ENCODE assay signal across 14 mouse cellular contexts in the genomic region with DNA sequence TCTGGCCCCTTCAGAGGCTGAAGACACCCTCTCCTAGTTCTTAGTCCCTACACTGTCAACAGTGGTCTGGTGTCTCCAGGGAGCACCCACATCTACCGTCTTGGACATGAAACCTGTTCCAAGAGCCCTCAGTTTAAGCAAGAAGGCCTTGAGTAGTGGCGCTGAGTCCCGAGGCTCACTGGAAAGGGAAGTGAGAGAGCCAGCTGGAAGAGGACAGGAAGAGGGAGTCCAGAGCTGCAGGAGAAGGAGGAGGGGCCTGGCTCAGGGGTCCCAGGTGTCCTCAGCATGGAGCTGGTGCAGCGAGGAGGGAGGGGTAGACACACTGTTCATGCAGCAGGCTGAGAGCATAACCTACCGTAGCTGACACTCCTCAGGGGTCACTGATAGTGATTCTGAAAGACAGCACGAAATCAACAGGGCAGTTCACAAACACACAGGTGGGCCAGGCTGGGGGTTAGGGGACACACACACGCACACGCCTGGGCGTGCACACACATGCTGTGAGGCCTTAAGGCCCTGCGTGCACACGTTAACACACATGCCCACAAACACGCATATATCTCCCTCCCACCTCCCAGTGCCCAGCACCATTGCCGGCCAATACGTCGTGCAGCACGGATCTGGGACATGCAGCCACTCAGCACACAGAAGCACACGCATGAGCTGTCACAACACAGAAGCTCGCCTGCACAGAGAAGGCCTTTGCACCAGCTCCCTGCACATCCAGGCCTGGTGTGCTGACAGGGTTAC. TPM values are rescaled to one million over a fixed set of nuclear protein-coding genes. Genes with fewer than 3 reads are reported as not detected.
DNase-seq lines count a peak whose midpoint lies in the region; ATAC-seq and TF ChIP-seq lines count a peak whose summit lies in the region.
"Had no signal": no experiment of that assay in that cellular context is flagged by ENCODE, and none has a peak within 500 bp of the region (broad histone marks: within the 10 kb centered on the region; RNA-seq: fewer than 3 reads in every experiment).

No protein-coding gene starts in this region.

- H3K4me1 ChIP-seq in limb, embryonic 10.5 days: peaks cover 69% of the 10 kb centered on the region
- peaks cover 33% of the 10 kb centered on the region for H3K4me1 ChIP-seq in kidney, embryonic 15.5 days

- no peak overlapping the region for H3K4me2 ChIP-seq in kidney, embryonic 15.5 days
- H3K4me2 ChIP-seq: liver, embryonic 15.5 days had no signal

- TF ChIP-seq CTCF in gastrocnemius, adult 2 months (IDR thresholded peaks at IDR 0.05): no peak
- TF ChIP-seq CTCF in layer of hippocampus, adult 2 months (conservative IDR thresholded peaks at IDR 0.05): no peak

- peaks cover 80% of the 10 kb centered on the region for H3K36me3 ChIP-seq in limb, embryonic 10.5 days
- H3K36me3 ChIP-seq in kidney, embryonic 15.5 days: peaks cover 39% of the 10 kb centered on the region

- intact Hi-C loops in gastrocnemius, adult 2 months (cut with DNase I): no loop called here
- intact Hi-C loops in gastrocnemius, postnatal 36 days (cut with DNase I): no loop called here

- no peak for ATAC-seq in kidney, embryonic 15.5 days (replicated peaks; ENCODE audit: low FRiP score)

- no peak overlapping the region for H3K9ac ChIP-seq in kidney, embryonic 15.5 days
- H3K9ac ChIP-seq: liver, embryonic 15.5 days had no signal

- H3K4me3 ChIP-seq in gastrocnemius, adult 2 months: peak overlapping the region; percentile 17; the same call in 1 of the 2 replicates
- no peak overlapping the region for H3K4me3 ChIP-seq in layer of hippocampus, adult 2 months
- peak overlapping the region; percentile 67; the same call in 1 of the 2 replicates for H3K4me3 ChIP-seq in limb, embryonic 10.5 days
- H3K4me3 ChIP-seq in kidney, embryonic 15.5 days (replicated peaks): no peak overlapping the region
- H3K4me3 ChIP-seq: liver, embryonic 15.5 days had no signal

- WGBS in limb, embryonic 10.5 days: 88% methylated on average over 18 of the region's 18 CpGs
- WGBS in kidney, embryonic 15.5 days: 82% methylated on average over 18 of the region's 18 CpGs

- DNase-seq in gastrocnemius, adult 2 months: peak; percentile 26
- DNase-seq in gastrocnemius, postnatal 36 days: no peak
- DNase-seq in layer of hippocampus, adult 2 months (ENCODE audit: low spot score in 2 of 2): peak in 1 of 2 experiments; percentile 9
- DNase-seq in layer of hippocampus, postnatal 10 days (ENCODE audit: low spot score in 2 of 2): no peak
- DNase-seq in A20 (ENCODE audit: low read depth, low spot score): peak; percentile 43
- no peak for DNase-seq in limb, embryonic 10.5 days (ENCODE audit: low spot score)
- no peak for DNase-seq in urinary bladder, postnatal 14 days (ENCODE audit: low spot score)
- DNase-seq: adrenal gland, postnatal 10 days; kidney, postnatal 14 days; thymus, adult 18-20 months had no signal

- H3K27ac ChIP-seq in gastrocnemius, adult 2 months: no peak overlapping the region
- peak overlapping the region; percentile 70; the same call in 1 of the 2 replicates for H3K27ac ChIP-seq in layer of hippocampus, adult 2 months
- peak overlapping the region; percentile 16; the same call in 1 of the 2 replicates for H3K27ac ChIP-seq in limb, embryonic 10.5 days
- no peak overlapping the region for H3K27ac ChIP-seq in kidney, embryonic 15.5 days
- H3K27ac ChIP-seq: heart, embryonic 10.5 days; liver, embryonic 15.5 days had no signal

- no peaks in the 10 kb centered on the region for H3K9me3 ChIP-seq in limb, embryonic 10.5 days (replicated peaks)
- H3K9me3 ChIP-seq in kidney, embryonic 15.5 days (replicated peaks): no peaks in the 10 kb centered on the region
- H3K9me3 ChIP-seq: heart, embryonic 10.5 days; liver, embryonic 15.5 days had no signal

- H3K27me3 ChIP-seq in limb, embryonic 10.5 days (ENCODE audit: low read depth, poor library complexity, severe bottlenecking): no peaks in the 10 kb centered on the region
- H3K27me3 ChIP-seq in kidney, embryonic 15.5 days: no peaks in the 10 kb centered on the region

RNA-seq across cellular contexts. Expression of a gene that starts 22.4 kb away (rescaled TPM):
- total RNA-seq in gastrocnemius, adult 2 months (2021): 100 to 1,000 TPM; 118 to 175 TPM
- 100 to 1,000 TPM in 1 of 2 experiments, 10 to 100 TPM in 1; 97.6 to 126 TPM for total RNA-seq in gastrocnemius, postnatal 36 days (2021)
- 100 to 1,000 TPM; 212 to 222 TPM for total RNA-seq in layer of hippocampus, adult 2 months (2021)
- 100 to 1,000 TPM; 237 to 239 TPM for total RNA-seq in layer of hippocampus, postnatal 10 days (2021)
- 440 and 446 TPM in 2 replicates for polyA plus RNA-seq in limb, embryonic 10.5 days (2016; fragmentation: Nextera tagmentation; extraction: Ambion mirVana)
- 419 and 447 TPM in 2 replicates for polyA plus RNA-seq in kidney, embryonic 15.5 days (2015; fragmentation: Nextera tagmentation; extraction: Ambion mirVana)

RNA-seq across cellular contexts. Expression of a gene that starts 23.1 kb away (rescaled TPM):
- total RNA-seq in gastrocnemius, adult 2 months (2021): 10 to 100 TPM; 56.0 to 62.9 TPM
- 10 to 100 TPM; 54.1 to 54.7 TPM for total RNA-seq in gastrocnemius, postnatal 36 days (2021)
- 10 to 100 TPM; 87.9 TPM for total RNA-seq in layer of hippocampus, adult 2 months (2021)
- 10 to 100 TPM; 75.1 to 78.9 TPM for total RNA-seq in layer of hippocampus, postnatal 10 days (2021)
- 20.4 and 25.0 TPM in 2 replicates for polyA plus RNA-seq in limb, embryonic 10.5 days (2016; fragmentation: Nextera tagmentation; extraction: Ambion mirVana)
- polyA plus RNA-seq in kidney, embryonic 15.5 days (2015; fragmentation: Nextera tagmentation; extraction: Ambion mirVana): 23.0 and 27.3 TPM in 2 replicates

RNA-seq across cellular contexts. Expression of a gene that starts 41.9 kb away (rescaled TPM):
- total RNA-seq in gastrocnemius, adult 2 months (2021): 10 to 100 TPM; 26.4 to 26.6 TPM
- total RNA-seq in gastrocnemius, postnatal 36 days (2021): 10 to 100 TPM; 23.2 to 25.4 TPM
- total RNA-seq in layer of hippocampus, adult 2 months (2021): 10 to 100 TPM; 75.3 to 92.7 TPM
- 10 to 100 TPM; 74.6 to 75.0 TPM for total RNA-seq in layer of hippocampus, postnatal 10 days (2021)
- 61.3 and 74.8 TPM in 2 replicates for polyA plus RNA-seq in limb, embryonic 10.5 days (2016; fragmentation: Nextera tagmentation; extraction: Ambion mirVana)
- polyA plus RNA-seq in kidney, embryonic 15.5 days (2015; fragmentation: Nextera tagmentation; extraction: Ambion mirVana): 48.7 and 56.6 TPM in 2 replicates

RNA-seq across cellular contexts. Expression of a gene that starts 42.9 kb away (rescaled TPM):
- total RNA-seq in gastrocnemius, adult 2 months (2021): 1 to 10 TPM; 3.7 to 8.2 TPM
- 1 to 10 TPM; 4.8 to 5.3 TPM for total RNA-seq in gastrocnemius, postnatal 36 days (2021)
- 1,000 to 10,000 TPM; 1,274 to 1,381 TPM for total RNA-seq in layer of hippocampus, adult 2 months (2021)
- total RNA-seq in layer of hippocampus, postnatal 10 days (2021): 100 to 1,000 TPM; 715 to 725 TPM
- 27.1 and 33.6 TPM in 2 replicates for polyA plus RNA-seq in limb, embryonic 10.5 days (2016; fragmentation: Nextera tagmentation; extraction: Ambion mirVana)
- polyA plus RNA-seq in kidney, embryonic 15.5 days (2015; fragmentation: Nextera tagmentation; extraction: Ambion mirVana): 6.3 and 7.9 TPM in 2 replicates
- total RNA-seq: megakaryocyte progenitor cell, adult 5-6 weeks had no signal

RNA-seq across cellular contexts. Expression of a gene that starts 50.3 kb away (rescaled TPM):
- total RNA-seq in gastrocnemius, adult 2 months (2021): 10 to 100 TPM in 1 of 2 experiments, 1 to 10 TPM in 1; 9.8 to 12.9 TPM
- total RNA-seq in gastrocnemius, postnatal 36 days (2021): 10 to 100 TPM in 1 of 2 experiments, 1 to 10 TPM in 1; 8.1 to 11.6 TPM
- 10 to 100 TPM; 55.3 to 57.8 TPM for total RNA-seq in layer of hippocampus, adult 2 months (2021)
- total RNA-seq in layer of hippocampus, postnatal 10 days (2021): 10 to 100 TPM; 64.8 to 64.9 TPM
- polyA plus RNA-seq in limb, embryonic 10.5 days (2016; fragmentation: Nextera tagmentation; extraction: Ambion mirVana): 69.6 and 74.0 TPM in 2 replicates
- 72.2 and 74.5 TPM in 2 replicates for polyA plus RNA-seq in kidney, embryonic 15.5 days (2015; fragmentation: Nextera tagmentation; extraction: Ambion mirVana)

Comparison
In these comparisons a context has a peak if more than half of its experiments do, and no peak if none do; other contexts are left out.
1. DNase-seq: peak in gastrocnemius, adult 2 months (single experiment) and A20 (single experiment); none in gastrocnemius, postnatal 36 days (0 of 2), layer of hippocampus, postnatal 10 days (0 of 2), limb, embryonic 10.5 days (single experiment) and urinary bladder, postnatal 14 days (single experiment).
2. H3K27ac ChIP-seq: peak in layer of hippocampus, adult 2 months (single experiment) and limb, embryonic 10.5 days (single experiment); none in gastrocnemius, adult 2 months (single experiment) and kidney, embryonic 15.5 days (single experiment).
3. H3K4me3 ChIP-seq: peak in gastrocnemius, adult 2 months (single experiment) and limb, embryonic 10.5 days (single experiment); none in layer of hippocampus, adult 2 months (single experiment) and kidney, embryonic 15.5 days (single experiment).